Mouse (Mus musculus) ES-E14 (cell line): ENCODE measurements at regions not wholly inside any gene's neighbourhood (a gene's known extent, or its start where the extent isn't known, plus 50 kb on each side); places are given as distances from the start of the nearest gene placed in this dataset.

ENCODE experiments used
- DNase-seq: peaks from one replicate; pipeline ENCODE4 v3.0.0-alpha.2; 2013; ENCODE audit warnings: low read depth, low spot score
- H3K27ac ChIP-seq: 2 replicates; pipeline ENCODE4 v1.5.1; 2012; ENCODE audit warnings: low read depth, mild to moderate bottlenecking, low read length, moderate library complexity, mixed read lengths; ENCODE audit not compliant: poor library complexity, insufficient read depth, severe bottlenecking
- H3K36me3 ChIP-seq: 2 replicates; pipeline ENCODE4 v1.6.1; 2012; ENCODE audit warnings: mild to moderate bottlenecking, low read length, moderate library complexity, mixed read lengths; ENCODE audit not compliant: control insufficient read depth, poor library complexity, insufficient read depth, severe bottlenecking
- H3K4me1 ChIP-seq, 2 experiments: fragments of 150-350 bp in 1 of 2; sonication (generic) in 1 of 2; 2 replicates each; pipeline ENCODE4 v1.6.1; 2012; ENCODE audit warnings: low read length in 2 of 2, mild to moderate bottlenecking in 1 of 2, mixed read lengths in 1 of 2; ENCODE audit not compliant: control insufficient read depth in 2 of 2, insufficient read depth in 2 of 2, poor library complexity in 1 of 2
- H3K4me3 ChIP-seq, 2 experiments: fragments of 150-350 bp in 1 of 2; sonication (generic) in 1 of 2; 2 replicates each; pipeline ENCODE4 v1.5.1; 2012; ENCODE audit warnings: low read length in 2 of 2, low read depth in 1 of 2, mild to moderate bottlenecking in 1 of 2, mixed read lengths in 1 of 2; ENCODE audit not compliant: insufficient read depth in 1 of 2, poor library complexity in 1 of 2, severe bottlenecking in 1 of 2
- H3K9ac ChIP-seq: 2 replicates; pipeline ENCODE4 v1.6.1; 2012; ENCODE audit warnings: low read depth, mild to moderate bottlenecking, low read length, mixed read lengths; ENCODE audit not compliant: poor library complexity, insufficient read depth, severe bottlenecking
- H3K9me3 ChIP-seq: fragments of 150-350 bp; sonication (generic); 2 replicates; pipeline ENCODE4 v1.6.1; 2012; ENCODE audit warnings: low read depth, mild to moderate bottlenecking, low read length; ENCODE audit not compliant: control insufficient read depth, insufficient read depth
- CHD2 ChIP-seq: IDR thresholded peaks from 2 replicates; pipeline ENCODE4 v1.6.1; 2014; ENCODE audit warnings: mild to moderate bottlenecking, low read depth, low read length, inconsistent platforms
- HCFC1 ChIP-seq: IDR thresholded peaks from 2 replicates; pipeline ENCODE4 v1.6.1; 2012; ENCODE audit warnings: low read length, inconsistent platforms, borderline replicate concordance; ENCODE audit not compliant: insufficient read depth
- MAFK ChIP-seq: IDR thresholded peaks from 2 replicates; pipeline ENCODE4 v1.6.1; 2014; ENCODE audit warnings: mild to moderate bottlenecking, low read depth, low read length, inconsistent platforms; ENCODE audit not compliant: insufficient read depth
- ZC3H11A ChIP-seq: IDR thresholded peaks from 2 replicates; pipeline ENCODE4 v1.6.1; 2012; ENCODE audit warnings: low read depth, mild to moderate bottlenecking, inconsistent platforms, low read length, borderline replicate concordance
- ZNF384 ChIP-seq: IDR thresholded peaks from 2 replicates; pipeline ENCODE4 v1.6.1; 2012; ENCODE audit warnings: low read depth, low read length, inconsistent platforms
- in situ Hi-C, 2 experiments: fragments of 600-800 bp; cut with MboI; formaldehyde crosslinking; loops; one replicate each; pipeline ENCODE4 v1.15.1; 2025; ENCODE audit warnings: low sequenced_read_pairs in 2 of 2, inconsistent platforms in 1 of 2; ENCODE audit not compliant: unreplicated experiment in 2 of 2

- Histone ChIP-seq H3K9ac (no peak overlapping the region), H3K36me3 (no peaks in the 10 kb centered on the region), H3K27ac (no peak overlapping the region), H3K4me3 (no peak overlapping the region), H3K4me1 (no peaks in the 10 kb centered on the region), H3K9me3 (no peaks in the 10 kb centered on the region)
- in situ Hi-C loops: loop anchor here in 1 of 2 experiments (25.0 kb wide), 1 partner anchor 100 kb away; no protein-coding TSS in a partner anchor
- TF ChIP-seq ZC3H11A (no peak), HCFC1 (no peak), ZNF384 (no peak), CHD2 (no peak), MAFK (no peak)
- no peak for DNase-seq
Measured at GRCm38 (mm10) chr5:91262526-91262925, 123.1 kb downstream of the Areg start.

GRCm38 (mm10) chr5:91270747-91271146 lies 131.3 kb downstream of the Areg start:
- H3K4me3 ChIP-seq: no peak overlapping the region
- no peaks in the 10 kb centered on the region for H3K36me3 ChIP-seq
- H3K4me1 ChIP-seq: no peaks in the 10 kb centered on the region
- H3K9ac ChIP-seq: no peak overlapping the region
- peak; percentile 4 for DNase-seq
- H3K9me3 ChIP-seq: no peaks in the 10 kb centered on the region
- no peak overlapping the region for H3K27ac ChIP-seq
- in situ Hi-C loops: loop anchor here in 1 of 2 experiments (25.0 kb wide), 1 partner anchor 92 kb away; no protein-coding TSS in a partner anchor
- TF ChIP-seq MAFK (no peak), HCFC1 (no peak), ZNF384 (no peak), ZC3H11A (no peak), CHD2 (no peak)

- in situ Hi-C loops: loop anchor here in 1 of 2 experiments (25.0 kb wide), 1 partner anchor 91 kb away; no protein-coding TSS in a partner anchor
- TF ChIP-seq ZC3H11A: no peak
- TF ChIP-seq HCFC1: no peak
- no peak for TF ChIP-seq MAFK
- no peak for TF ChIP-seq ZNF384
- no peak for TF ChIP-seq CHD2
- H3K9me3 ChIP-seq: no peaks in the 10 kb centered on the region
- no peak overlapping the region for H3K27ac ChIP-seq
- no peak overlapping the region for H3K4me3 ChIP-seq
- H3K36me3 ChIP-seq: no peaks in the 10 kb centered on the region
- DNase-seq: no peak
- no peaks in the 10 kb centered on the region for H3K4me1 ChIP-seq
- H3K9ac ChIP-seq: no peak overlapping the region
Measured at GRCm38 (mm10) chr5:91271416-91271815, 131.4 kb downstream of the Btc start.

- Histone ChIP-seq H3K9me3 (no peaks in the 10 kb centered on the region), H3K9ac (no peak overlapping the region), H3K4me1 (no peaks in the 10 kb centered on the region), H3K36me3 (no peaks in the 10 kb centered on the region), H3K27ac (no peak overlapping the region), H3K4me3 (no peak overlapping the region)
- TF ChIP-seq HCFC1 (no peak), ZC3H11A (no peak), CHD2 (no peak), ZNF384 (no peak), MAFK (no peak)
- in situ Hi-C loops: loop anchor here in 1 of 2 experiments (25.0 kb wide), 1 partner anchor 88 kb away; no protein-coding TSS in a partner anchor
- DNase-seq: no peak
Measured at GRCm38 (mm10) chr5:91274411-91274810, 128.4 kb downstream of the Btc start.

GRCm38 (mm10) chr5:91278466-91278865 lies 124.3 kb downstream of the Btc start:
- H3K9me3 ChIP-seq: no peaks in the 10 kb centered on the region
- H3K9ac ChIP-seq: no peak overlapping the region
- H3K36me3 ChIP-seq: no peaks in the 10 kb centered on the region
- in situ Hi-C loops: no loop called here
- DNase-seq: no peak
- TF ChIP-seq ZNF384 (no peak), CHD2 (no peak), ZC3H11A (no peak), MAFK (no peak), HCFC1 (no peak)
- H3K4me3 ChIP-seq: no peak overlapping the region
- no peaks in the 10 kb centered on the region for H3K4me1 ChIP-seq
- H3K27ac ChIP-seq: no peak overlapping the region
